Mouse (Mus musculus): ENCODE results near the gene Ccdc190.

Ccdc190 gene

DNA sequence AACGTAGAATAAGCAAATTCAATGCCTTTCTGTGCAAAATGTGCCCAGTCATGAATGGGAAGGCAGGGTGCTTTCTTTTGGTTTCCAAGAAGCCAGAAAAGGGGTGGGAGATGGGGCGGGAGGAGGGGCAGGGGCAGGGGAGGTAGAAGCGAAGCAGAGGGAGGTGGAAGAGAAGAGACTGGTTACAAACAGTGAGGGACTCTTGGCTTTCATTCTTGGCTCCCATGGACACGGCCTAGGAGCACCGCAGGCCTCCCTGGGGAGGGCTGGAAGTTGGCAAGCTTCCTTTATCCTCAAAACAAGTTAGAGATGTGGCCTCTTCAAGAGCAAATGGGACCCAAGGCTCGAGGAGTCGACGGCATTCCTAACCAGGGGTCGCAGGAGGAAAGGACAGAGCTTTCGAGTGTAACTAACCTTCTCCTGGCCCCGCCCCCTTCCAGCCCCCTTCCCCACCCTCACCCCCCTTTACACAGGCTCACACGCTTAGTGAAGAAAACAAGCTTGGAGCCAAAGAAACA lies at the start of gene Ccdc190:
Ccdc190 (plus strand) TSS at position 195 of the 518 bp plus-strand sequence.
- DNase-seq (ENCODE audit: low read depth): no peak

DNA sequence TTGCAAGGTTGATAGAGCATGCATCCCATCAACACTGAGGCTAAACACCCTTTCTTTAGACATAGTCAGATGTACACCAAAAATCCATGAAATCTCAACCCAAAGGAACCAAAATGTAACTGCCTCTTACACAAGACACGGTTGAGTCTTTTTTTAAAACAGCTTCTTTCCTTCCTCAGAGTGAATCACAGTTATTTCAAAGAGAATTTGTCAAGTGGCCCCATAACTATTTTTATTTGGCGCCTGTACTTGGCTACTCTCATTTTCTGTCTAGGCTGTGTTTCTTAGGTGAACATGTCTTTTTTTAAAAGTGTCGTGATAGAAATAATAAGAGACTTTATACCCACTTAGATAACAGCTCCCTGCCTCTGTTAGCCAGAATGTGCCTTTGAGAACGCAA lies 49.4 kb upstream of the Ccdc190 start:
- no peak for DNase-seq (ENCODE audit: low read depth)

DNA sequence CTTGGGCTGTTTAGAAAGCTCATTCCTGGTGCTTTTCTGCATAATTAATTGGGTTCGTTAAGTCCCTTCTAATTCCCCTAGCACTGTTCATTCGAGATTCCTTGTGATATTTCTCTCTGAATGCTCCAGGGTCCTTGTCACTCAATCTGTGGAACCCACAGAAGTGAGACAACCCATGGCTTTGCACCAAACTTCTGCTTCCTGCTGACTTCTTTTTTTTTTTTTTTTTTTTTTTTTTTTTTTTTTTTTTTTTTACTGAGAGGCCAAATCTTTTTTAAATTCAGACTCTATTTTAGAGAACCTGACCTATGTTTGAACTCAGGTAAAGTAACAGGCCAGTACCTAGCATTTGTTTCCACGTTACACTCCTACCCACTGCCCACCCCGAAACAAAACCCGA lies 48.3 kb upstream of the Ccdc190 start:
- no peak for DNase-seq (ENCODE audit: low read depth)

DNA sequence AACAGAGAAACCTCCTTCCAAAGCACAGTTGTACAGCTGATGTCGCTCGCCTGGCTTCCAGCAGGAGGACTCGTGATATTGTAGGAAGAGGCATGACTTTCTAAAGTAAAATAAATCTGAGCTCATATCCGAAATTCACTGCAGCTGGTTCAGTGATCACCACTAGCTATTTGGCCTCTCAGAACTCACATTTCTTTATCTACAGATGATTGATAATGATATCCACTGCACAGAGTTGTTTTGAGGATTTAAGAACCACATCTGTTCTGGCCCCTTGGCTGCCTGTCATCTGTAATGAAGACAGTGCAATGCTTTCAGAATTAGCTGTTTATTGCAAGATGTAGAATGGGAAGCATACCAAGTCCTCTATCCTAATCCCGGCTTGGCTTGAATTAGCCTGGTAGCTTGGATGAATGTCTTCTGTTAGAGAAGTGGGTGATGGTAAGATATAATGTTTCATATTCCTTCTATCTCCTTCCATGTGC lies 45.3 kb upstream of the Ccdc190 start:
- DNase-seq (ENCODE audit: low read depth): no peak

DNA sequence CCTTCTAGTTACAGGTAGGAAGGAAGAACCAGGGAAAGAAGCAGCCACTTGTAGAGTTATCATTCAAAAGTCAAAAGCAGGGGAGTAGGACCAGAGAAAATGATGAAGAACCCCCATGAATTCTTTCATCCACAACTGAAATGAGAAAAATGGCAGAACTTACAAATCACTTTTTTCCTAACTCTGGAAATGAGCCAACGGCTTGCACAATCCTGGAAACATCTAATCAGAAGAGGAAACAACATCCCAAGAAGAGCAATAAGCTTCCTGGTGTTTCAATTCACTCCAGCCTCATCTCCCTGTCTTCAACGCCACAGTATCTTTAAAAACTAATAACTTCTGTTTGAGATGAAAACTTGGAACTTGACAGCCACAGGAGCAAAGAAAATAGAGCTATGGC lies 39.2 kb upstream of the Ccdc190 start:
- no peak for DNase-seq (ENCODE audit: low read depth)

DNA sequence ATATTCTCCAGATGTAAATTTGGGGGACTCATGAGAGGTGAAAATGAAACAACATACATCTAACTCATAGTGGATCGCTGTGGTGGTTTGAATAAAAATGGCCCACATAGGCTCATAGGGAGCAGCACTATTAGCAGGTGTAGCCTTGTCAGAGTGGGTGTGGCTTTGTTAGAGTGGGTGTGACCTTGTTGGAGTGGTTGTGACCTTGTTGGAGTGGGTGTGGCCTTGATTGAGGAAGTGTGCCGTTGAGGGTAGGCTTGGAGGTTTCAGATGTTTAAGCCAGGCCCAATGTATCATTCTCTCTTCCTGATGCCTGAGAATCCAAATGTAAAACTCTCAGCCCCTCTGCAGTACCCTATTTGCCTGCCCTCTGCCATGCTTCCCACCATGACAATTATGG lies 34.5 kb upstream of the Ccdc190 start:
- DNase-seq (ENCODE audit: low read depth): peak; percentile 10

DNA sequence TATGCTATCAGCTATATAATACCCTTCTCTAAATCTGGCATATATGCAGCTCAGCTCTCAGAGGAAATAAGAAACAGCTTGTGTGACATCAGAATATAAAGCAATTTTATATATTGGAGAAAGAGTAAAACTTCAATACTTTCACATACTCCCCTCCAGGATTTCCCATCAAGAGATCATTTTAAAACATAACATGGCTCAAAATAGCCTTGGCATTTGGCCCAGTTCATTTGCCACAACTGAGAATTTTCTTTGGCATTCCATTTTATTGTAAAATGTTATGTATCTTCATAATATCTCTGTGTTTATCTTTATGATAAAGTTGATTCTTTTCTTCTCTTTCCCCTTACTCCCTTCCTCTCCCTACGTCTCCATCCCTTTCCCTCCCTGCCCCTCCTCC lies 32.8 kb upstream of the Ccdc190 start:
- DNase-seq (ENCODE audit: low read depth): no peak

DNA sequence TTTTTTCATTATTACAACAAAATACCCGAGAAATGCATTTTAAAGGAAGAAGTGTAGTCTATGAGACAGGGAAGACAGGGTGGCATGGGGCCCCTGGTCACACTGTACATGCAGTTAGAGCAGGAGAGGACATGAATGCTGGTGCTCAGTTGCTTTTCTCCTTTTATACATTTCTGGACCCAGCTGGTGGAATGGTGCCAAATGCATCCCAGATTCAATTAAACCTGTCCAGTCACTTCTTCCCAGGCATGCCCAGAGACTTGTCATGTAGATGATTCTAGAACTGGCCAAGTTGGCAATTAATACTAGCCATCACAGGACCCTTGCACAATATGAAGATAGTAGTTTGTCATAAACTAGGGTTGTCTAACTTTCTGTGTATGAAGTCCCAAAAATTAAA lies 30.5 kb upstream of the Ccdc190 start:
- no peak for DNase-seq (ENCODE audit: low read depth)

DNA sequence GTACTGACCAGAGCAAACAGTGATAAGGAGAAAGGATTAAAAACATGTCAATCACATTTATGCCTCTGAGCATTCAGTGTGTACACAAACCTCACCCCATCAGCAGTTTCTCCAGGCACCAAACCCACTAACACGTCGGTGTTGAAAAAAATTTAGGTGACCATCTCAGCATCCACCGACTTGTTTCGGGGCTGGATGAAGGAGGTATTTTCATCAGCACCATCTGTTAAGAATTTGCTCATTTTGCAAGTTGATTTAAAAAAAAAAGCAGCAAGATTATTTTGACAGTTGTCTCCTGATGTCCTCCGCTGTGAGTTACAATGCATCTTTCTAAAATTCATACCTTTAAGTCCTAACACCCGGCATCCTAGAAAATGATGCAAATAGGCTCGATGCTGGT lies 29.8 kb upstream of the Ccdc190 start:
- DNase-seq (ENCODE audit: low read depth): no peak

DNA sequence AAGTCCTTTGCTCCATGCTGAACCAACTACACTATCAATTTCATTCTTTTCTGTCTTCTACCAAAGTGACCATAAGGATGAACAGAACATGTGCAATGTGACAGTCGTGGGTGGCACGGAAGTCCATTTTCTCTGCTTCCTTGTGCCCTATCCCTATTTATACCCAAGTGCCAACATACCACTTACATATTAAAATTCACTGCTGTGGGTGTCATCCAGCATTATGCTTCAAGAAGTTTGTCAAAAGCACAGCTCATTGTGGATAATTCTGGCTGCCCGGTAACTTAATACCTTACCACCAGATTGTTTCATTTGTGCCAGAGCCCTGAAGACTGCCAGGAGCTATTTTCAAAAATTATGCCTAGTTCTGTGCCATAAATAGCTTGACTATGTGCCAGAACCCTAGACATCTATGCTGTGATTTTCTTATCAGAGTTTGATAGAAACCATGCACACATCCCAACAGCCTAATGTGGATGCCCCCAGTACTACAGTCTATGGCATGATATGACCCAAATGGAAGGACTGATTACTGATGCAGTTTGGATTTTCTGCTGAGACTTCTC lies 27.6 kb upstream of the Ccdc190 start:
- no peak for DNase-seq (ENCODE audit: low read depth)

DNA sequence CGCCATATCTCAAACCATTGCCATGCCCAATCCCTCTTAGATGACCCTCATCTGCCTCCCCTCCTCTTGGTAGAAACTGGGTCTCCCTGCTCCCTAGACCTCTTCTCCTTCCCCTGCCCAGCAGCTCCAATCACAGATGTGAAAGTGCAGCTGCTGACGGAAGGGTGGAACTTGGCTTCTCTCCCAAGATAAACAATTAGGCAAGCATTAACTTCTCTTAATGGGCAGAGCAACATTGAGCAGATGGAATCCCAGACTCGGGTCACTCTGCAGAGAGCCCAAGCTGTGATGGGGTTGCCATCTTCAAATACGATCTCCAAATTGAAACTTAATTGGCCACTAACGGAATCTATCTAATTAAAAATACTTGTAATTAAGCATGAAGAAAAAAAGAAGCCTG lies 19.3 kb upstream of the Ccdc190 start:
- no peak for DNase-seq (ENCODE audit: low read depth)

DNA sequence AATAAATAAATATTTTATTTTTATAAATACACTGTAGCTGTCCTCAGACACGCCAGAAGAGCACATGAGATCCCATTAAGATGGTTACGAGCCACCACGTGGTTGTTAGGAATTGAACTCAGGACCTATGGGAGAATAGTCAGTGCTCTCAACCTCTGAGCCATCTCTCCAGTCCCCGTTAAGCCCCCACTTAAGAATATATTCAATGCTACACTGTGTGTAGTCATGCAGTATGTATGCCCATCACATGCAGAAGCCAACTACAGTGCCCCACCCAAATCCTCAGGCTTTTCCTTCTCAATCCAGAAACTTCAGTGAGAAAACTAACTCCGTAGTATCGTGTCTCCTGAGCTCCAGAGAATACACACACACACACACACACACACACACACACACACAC lies 18.8 kb upstream of the Ccdc190 start:
- DNase-seq (ENCODE audit: low read depth): no peak

DNA sequence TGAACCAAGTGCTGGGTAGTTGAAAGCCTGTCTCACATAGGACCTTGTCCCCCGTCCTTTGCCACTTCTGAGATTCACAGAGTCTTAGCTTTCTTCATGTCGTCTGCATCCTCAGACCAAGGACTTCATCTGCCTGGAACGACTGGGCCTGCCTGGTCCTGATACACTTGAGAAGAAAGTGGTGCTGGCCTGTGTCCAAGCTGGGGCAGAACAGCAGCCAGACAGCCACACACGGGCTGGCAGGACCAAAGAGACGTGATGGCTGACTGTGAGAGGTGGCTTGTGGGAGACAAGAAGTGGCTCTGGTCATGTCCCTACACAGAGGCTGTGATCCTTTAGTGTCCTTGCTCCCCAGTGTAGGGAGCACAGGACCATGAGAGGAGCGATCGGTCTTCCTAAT lies 17.7 kb upstream of the Ccdc190 start:
- no peak for DNase-seq (ENCODE audit: low read depth)

DNA sequence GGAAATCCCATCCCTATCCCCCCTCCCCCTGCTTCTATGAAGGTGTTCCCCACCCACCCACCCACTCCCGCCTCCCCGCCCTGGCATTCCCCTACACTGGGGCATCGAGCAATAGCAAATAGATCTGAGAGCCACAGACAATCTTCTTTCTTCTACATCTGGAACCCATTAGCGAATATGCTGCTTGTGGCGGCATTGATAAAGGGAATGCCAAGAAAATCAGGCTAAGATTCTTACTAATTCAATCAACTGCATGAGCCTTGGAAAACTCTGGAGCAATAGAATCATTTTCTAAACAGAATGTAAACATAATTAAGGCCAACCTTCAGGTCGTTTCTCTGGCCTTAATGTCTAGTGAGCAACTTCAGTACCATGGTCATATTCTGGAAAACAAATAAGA lies 16.9 kb upstream of the Ccdc190 start:
- no peak for DNase-seq (ENCODE audit: low read depth)

DNA sequence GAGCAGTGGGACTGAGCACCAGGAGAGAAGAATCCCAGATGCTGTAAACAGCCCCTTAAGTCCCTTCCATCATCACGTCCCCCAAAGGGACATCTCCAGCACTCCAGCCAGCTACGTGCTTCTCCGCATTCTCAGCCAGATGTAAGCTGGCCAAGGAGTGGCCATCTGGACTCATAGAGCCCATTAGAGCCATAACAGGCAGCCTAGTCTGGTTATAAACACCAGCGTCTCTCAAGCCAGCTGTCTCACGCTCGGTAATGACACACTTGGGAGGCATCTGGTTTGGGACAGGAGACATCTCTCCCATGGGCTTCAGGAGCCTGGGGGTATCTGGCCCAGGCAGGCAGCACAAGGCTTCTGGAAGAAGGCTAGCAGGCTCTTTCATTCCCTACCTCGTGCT lies 11.8 kb upstream of the Ccdc190 start:
- no peak for DNase-seq (ENCODE audit: low read depth)

DNA sequence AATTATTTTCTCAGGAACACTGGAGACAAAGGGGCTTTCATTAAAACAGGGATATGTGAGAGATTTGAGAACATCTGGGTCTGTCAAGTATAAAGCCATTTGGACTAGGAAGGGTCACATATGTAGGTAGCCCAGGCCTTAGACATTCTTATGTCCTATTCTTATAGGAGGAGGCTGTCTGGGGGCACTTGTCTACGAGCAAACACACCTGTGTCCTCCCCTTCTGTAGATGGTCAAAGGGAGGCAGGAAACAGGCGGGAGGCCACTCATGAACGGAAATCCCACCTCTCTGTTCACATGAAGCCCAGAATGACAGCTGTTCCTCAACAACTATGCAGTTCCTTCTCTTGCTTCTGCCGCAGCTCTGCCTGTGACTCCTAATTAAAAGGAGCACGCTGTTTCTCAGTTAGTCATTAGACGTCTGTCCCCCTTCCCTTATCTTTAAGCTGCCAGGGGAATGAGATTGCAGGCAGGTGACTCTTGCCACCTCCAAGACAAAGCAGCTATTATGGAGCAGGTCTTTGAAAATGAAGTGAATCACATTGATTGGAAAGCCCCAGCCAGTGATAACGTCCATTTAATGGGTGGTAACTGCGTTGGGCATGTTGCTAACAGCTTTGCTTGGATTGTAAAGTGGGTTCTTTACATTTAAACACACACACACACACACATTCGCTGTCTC lies 11.2 kb upstream of the Ccdc190 start:
- DNase-seq (ENCODE audit: low read depth): no peak

DNA sequence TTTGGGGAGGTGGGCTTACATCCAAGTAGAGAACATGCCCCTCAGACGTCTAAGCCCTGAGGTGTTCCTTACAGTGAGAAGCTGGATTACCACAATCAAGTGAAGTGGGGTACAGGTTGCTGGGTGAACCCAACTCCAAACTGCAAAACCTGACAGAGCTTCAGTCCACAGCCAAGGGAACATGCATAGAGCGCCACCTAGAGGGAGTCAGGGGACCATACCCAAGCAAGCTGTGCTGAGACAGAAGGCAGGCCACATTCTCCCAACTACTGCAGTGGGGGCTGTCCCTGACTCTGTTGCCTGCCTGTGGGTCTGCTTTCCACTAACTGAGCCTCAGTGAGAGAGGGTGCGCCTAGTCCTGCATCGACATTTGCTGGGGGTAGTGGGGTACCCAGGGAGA lies 10.4 kb upstream of the Ccdc190 start:
- peak; percentile 69 for DNase-seq (ENCODE audit: low read depth)

DNA sequence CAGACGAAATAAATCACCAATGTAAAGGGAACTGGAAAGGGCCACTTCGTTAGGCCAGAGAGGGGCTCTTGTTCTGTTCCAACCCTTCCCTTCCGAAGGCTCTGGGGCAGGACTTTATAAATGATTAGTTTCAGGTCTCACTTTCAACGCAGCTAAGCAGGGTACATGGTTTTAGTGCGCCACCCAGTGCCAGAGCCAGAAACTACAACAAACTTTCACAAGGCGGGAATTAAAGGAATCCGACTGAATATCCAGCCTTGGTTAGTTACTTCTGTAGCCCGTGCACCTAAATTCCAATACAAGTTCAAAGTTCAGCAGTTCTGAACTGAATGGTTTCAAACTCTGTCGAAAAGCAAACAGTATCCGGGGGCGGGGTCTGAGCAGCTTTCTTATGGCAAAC lies 9.2 kb upstream of the Ccdc190 start:
- peak; percentile 74 for DNase-seq (ENCODE audit: low read depth)

DNA sequence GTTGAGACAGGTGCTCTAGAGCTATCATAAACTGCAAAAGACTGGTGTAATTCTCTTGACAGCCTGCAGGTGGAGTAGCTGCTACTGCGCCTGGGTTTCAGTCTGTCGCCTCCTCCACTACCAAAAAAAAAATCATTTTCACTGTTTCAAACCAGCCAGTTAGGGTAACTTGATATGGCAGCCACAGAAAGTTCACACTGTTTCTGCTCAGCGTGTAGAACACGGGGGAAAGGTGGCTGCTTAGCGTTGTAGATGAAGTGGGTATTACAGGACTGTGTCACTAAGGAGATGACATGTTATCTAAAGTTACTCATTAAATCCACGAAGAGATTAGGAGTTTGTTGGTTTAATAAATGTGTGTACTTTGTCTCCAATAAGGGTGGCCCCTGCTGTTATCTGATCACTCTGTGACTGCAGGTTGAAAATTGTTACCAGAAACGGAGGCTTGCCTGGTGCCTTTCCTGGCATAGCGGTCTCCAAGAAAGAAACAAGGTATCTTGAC lies 6.7 kb upstream of the Ccdc190 start:
- peak; percentile 81 for DNase-seq (ENCODE audit: low read depth)

DNA sequence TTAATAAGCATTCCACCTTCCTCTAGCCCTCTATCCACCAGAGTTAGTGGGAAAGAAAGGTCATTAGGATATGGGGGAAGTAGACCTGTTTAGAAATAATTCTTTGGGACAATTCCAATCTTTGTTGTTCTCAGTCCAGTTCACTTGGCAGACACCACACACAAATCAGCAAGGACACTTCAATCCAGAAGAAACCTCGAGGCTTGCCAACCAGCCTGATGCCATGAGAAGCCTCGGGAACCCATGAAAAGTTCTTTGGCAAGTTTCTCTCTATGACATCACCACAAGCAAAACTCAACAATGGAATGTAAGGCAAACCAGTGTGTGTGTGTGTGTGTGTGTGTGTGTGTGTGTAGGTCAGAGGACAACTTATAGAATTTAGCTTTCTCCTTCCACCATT lies 3.9 kb upstream of the Ccdc190 start:
- no peak for DNase-seq (ENCODE audit: low read depth)

DNA sequence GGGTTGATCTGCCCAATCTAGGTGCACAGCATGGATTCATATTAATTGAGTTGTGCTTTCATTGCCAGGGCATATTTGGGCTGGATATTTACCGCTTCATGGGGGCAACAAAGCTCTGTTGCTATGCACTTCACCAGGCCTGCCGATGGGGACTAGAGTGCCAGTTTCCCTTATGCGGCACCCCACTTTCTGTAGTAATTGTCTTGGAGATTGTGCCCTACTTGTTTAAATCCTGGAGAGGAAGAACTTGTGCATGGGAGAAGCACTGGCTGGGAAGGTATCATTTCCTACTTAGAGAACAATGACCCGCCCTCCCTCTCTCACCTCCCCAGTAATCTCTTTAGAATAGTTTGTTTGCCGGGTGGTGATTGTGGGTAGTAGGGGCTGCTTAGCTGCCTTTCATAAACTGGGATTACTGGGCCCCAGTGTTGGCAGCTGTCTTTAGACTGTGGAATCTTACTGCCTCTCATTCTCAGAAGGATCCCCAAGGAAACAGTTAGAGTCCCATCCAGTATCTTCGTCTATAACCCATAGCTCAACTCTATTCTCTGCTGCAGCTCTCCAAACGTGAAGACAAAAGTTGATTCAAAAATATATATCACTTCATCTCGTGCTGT lies 587 bp upstream of the Ccdc190 start:
- no peak for DNase-seq (ENCODE audit: low read depth)

DNA sequence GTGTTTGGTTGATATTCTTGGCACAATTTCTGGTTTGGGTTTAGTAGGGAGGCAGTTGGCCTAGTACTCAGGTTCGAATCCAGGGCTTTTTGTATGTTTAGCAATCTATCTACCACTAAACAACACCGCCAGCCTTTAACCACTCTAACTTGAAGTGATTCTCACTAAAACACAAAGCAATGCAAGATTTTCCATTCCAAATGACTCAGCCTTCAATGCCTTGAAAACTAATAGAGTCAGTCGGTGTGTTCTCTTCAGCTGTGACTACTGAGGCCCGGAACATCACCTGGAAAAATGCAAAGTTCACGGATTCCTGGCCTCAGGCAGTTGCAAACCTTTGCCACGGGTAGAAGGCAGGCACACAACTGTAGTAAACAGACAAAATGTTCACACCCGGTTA lies 3.2 kb downstream of the Ccdc190 start:
- no peak for DNase-seq (ENCODE audit: low read depth)

DNA sequence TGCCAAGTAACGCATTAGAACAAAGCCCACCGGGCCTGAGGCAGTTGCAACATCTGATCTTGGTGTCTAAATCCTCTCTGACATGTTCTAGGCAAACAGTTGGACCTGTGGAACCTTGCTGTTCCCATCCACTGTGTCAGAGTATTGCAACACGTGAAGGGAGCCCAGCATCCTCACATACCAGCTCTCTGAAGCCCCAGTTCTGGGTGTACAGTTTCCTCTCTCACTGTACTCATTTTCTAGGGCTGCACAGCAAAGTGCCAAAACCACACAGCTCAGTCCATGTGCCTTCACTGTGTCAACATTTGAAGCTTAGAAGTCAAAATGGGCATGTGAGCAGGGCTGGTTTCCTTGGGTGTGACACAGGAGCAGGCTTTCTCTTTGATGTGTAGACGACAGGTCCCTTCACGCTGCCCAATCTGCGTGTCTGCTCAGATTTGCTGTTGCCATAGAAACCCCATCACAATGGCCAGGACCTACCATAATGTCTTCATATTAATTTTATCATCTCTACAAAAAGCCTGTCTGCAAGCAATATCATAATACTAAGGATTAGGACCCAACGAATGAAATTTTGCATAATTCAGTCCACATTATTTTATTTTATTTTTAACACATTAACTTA lies 3.8 kb downstream of the Ccdc190 start:
- DNase-seq (ENCODE audit: low read depth): no peak

Data from 416B (cell line).